Mouse (Mus musculus) midbrain, embryonic 13.5 days (tissue): Measurements from ENCODE around the gene Vwce. TPM values are rescaled to one million over a fixed set of nuclear protein-coding genes. Genes with fewer than 3 reads are reported as not detected.

Source experiments
- ATAC-seq: fragments of 200-750 bp; cut with Nextera tagmentation; 2 replicates; pipeline ENCODE4 v1.8.0; 2017; ENCODE audit warnings: mild to moderate bottlenecking, moderate TSS enrichment, moderate library complexity
- H3K27ac ChIP-seq: fragments of 300-500 bp; sonication (generic); 2 replicates; pipeline ENCODE4 v1.5.1; 2015; ENCODE audit warnings: inconsistent platforms, mild to moderate bottlenecking, moderate library complexity
- H3K27me3 ChIP-seq: fragments of 300-500 bp; sonication (generic); 2 replicates; pipeline ENCODE4 v1.6.1; 2015; ENCODE audit warnings: mild to moderate bottlenecking, inconsistent platforms
- H3K36me3 ChIP-seq: fragments of 300-500 bp; sonication (generic); 2 replicates; pipeline ENCODE4 v1.6.1; 2015; ENCODE audit warnings: mild to moderate bottlenecking, inconsistent platforms
- H3K4me1 ChIP-seq: fragments of 300-500 bp; sonication (generic); replicated peaks from 2 replicates; pipeline ENCODE4 v1.6.1; 2015; ENCODE audit warnings: inconsistent platforms
- H3K4me2 ChIP-seq: fragments of 300-500 bp; sonication (generic); replicated peaks from 2 replicates; pipeline ENCODE4 v1.6.1; 2015; ENCODE audit warnings: moderate library complexity, mild to moderate bottlenecking, inconsistent platforms
- H3K4me3 ChIP-seq: fragments of 300-500 bp; sonication (generic); replicated peaks from 2 replicates; pipeline ENCODE4 v1.5.1; 2015; ENCODE audit warnings: mild to moderate bottlenecking, inconsistent platforms
- H3K9ac ChIP-seq: fragments of 300-500 bp; sonication (generic); replicated peaks from 2 replicates; pipeline ENCODE4 v1.6.1; 2015; ENCODE audit warnings: mild to moderate bottlenecking, inconsistent platforms
- H3K9me3 ChIP-seq: fragments of 300-500 bp; sonication (generic); 2 replicates; pipeline ENCODE4 v1.6.1; 2016; ENCODE audit warnings: mild to moderate bottlenecking, inconsistent platforms
- WGBS: fragments of 180-500 bp; shearing (Covaris S2); methylation state at CpG from one replicate; pipeline ENCODE4 v1.1.7; 2015; 5-methylcytosine and 5-hydroxymethylcytosine counted together
- polyA plus RNA-seq: library from polyadenylated mRNA; unstranded; fragments of >200 nt; fragmentation: Nextera tagmentation; extraction: Ambion mirVana; gene quantifications from 2 replicates; pipeline ENCODE4 v1.2.1, GENCODE M21; 2015

The Vwce gene
- polyA plus RNA-seq, 1 experiment from 2014 or later: 0.61 TPM

- no peaks in the 10 kb centered on the region for H3K9me3 ChIP-seq
- no peak for ATAC-seq
- H3K4me2 ChIP-seq: no peak overlapping the region
- no peak overlapping the region for H3K27ac ChIP-seq
- no peaks in the 10 kb centered on the region for H3K4me1 ChIP-seq
- whole genome bisulfite sequencing: 88% methylated on average over 5 of the region's 5 CpGs
- H3K9ac ChIP-seq: no peak overlapping the region
- no peaks in the 10 kb centered on the region for H3K27me3 ChIP-seq
- no peak overlapping the region for H3K4me3 ChIP-seq
- no peaks in the 10 kb centered on the region for H3K36me3 ChIP-seq
Observed at GRCm38 (mm10) chr19:10657742-10658141, 23.7 kb downstream of the Vwce start.

GRCm38 (mm10) chr19:10658406-10658805 is 24.4 kb downstream of the Vwce start:
- Histone ChIP-seq H3K27ac (no peak overlapping the region), H3K4me1 (no peaks in the 10 kb centered on the region), H3K4me3 (no peak overlapping the region), H3K9me3 (no peaks in the 10 kb centered on the region), H3K9ac (no peak overlapping the region), H3K4me2 (no peak overlapping the region), H3K27me3 (no peaks in the 10 kb centered on the region), H3K36me3 (no peaks in the 10 kb centered on the region)
- WGBS: 82% methylated on average over 2 of the region's 2 CpGs
- ATAC-seq: no peak

- ATAC-seq: no peak
Observed at GRCm38 (mm10) chr19:10661373-10661772, 27.4 kb downstream of the Vwce start.

GRCm38 (mm10) chr19:10661919-10662318 is 27.9 kb downstream of the Vwce start:
- Histone ChIP-seq H3K4me1 (no peaks in the 10 kb centered on the region), H3K4me2 (no peak overlapping the region), H3K4me3 (no peak overlapping the region), H3K9ac (no peak overlapping the region), H3K27ac (no peak overlapping the region), H3K27me3 (no peaks in the 10 kb centered on the region), H3K36me3 (no peaks in the 10 kb centered on the region), H3K9me3 (no peaks in the 10 kb centered on the region)
- 98% methylated on average over 2 of the region's 2 CpGs for WGBS
- no peak for ATAC-seq

More at GRCm38 (mm10) chr19:10661373-10661772, 27.4 kb downstream of the Vwce start:
- Histone ChIP-seq H3K4me2 (no peak overlapping the region), H3K27me3 (no peaks in the 10 kb centered on the region), H3K4me1 (no peaks in the 10 kb centered on the region), H3K9me3 (no peaks in the 10 kb centered on the region), H3K9ac (no peak overlapping the region), H3K36me3 (no peaks in the 10 kb centered on the region), H3K4me3 (no peak overlapping the region), H3K27ac (no peak overlapping the region)
- 71% methylated on average over 5 of the region's 5 CpGs for WGBS

- H3K4me2 ChIP-seq: no peak overlapping the region
- no peaks in the 10 kb centered on the region for H3K4me1 ChIP-seq
- no peaks in the 10 kb centered on the region for H3K27me3 ChIP-seq
- ATAC-seq: no peak
- no peak overlapping the region for H3K27ac ChIP-seq
- H3K36me3 ChIP-seq: no peaks in the 10 kb centered on the region
- no peak overlapping the region for H3K4me3 ChIP-seq
- H3K9me3 ChIP-seq: no peaks in the 10 kb centered on the region
- 89% methylated on average over 3 of the region's 3 CpGs for WGBS
- H3K9ac ChIP-seq: no peak overlapping the region
Observed at GRCm38 (mm10) chr19:10662665-10663064, 28.7 kb downstream of the Vwce start.

- no peaks in the 10 kb centered on the region for H3K4me1 ChIP-seq
- 67% methylated on average over 3 of the region's 3 CpGs for WGBS
- H3K9ac ChIP-seq: no peak overlapping the region
- no peak overlapping the region for H3K4me2 ChIP-seq
- no peaks in the 10 kb centered on the region for H3K9me3 ChIP-seq
- H3K4me3 ChIP-seq: no peak overlapping the region
- no peak overlapping the region for H3K27ac ChIP-seq
- no peaks in the 10 kb centered on the region for H3K36me3 ChIP-seq
- no peak for ATAC-seq
- no peaks in the 10 kb centered on the region for H3K27me3 ChIP-seq
Observed at GRCm38 (mm10) chr19:10665093-10665492, 31.1 kb downstream of the Vwce start.

- no peaks in the 10 kb centered on the region for H3K9me3 ChIP-seq
- peak; percentile 80; the same call in 1 of the 2 replicates for ATAC-seq
- H3K27me3 ChIP-seq: no peaks in the 10 kb centered on the region
- no peak overlapping the region for H3K4me2 ChIP-seq
- no peak overlapping the region for H3K27ac ChIP-seq
- 15% methylated on average over 2 of the region's 2 CpGs for WGBS
- no peaks in the 10 kb centered on the region for H3K36me3 ChIP-seq
- no peaks in the 10 kb centered on the region for H3K4me1 ChIP-seq
- H3K9ac ChIP-seq: no peak overlapping the region
- H3K4me3 ChIP-seq: no peak overlapping the region
Observed at GRCm38 (mm10) chr19:10665499-10665898, 31.5 kb downstream of the Vwce start.

- no peaks in the 10 kb centered on the region for H3K36me3 ChIP-seq
- WGBS: 86% methylated on average over 4 of the region's 4 CpGs
- H3K9ac ChIP-seq: no peak overlapping the region
- no peak for ATAC-seq
- no peak overlapping the region for H3K4me3 ChIP-seq
- H3K27ac ChIP-seq: no peak overlapping the region
- H3K9me3 ChIP-seq: no peaks in the 10 kb centered on the region
- no peak overlapping the region for H3K4me2 ChIP-seq
- H3K27me3 ChIP-seq: no peaks in the 10 kb centered on the region
- no peaks in the 10 kb centered on the region for H3K4me1 ChIP-seq
Observed at GRCm38 (mm10) chr19:10671319-10671718, 37.3 kb downstream of the Vwce start.

GRCm38 (mm10) chr19:10671854-10672417 is 37.9 kb downstream of the Vwce start:
- no peak for ATAC-seq
- H3K4me1 ChIP-seq: no peaks in the 10 kb centered on the region
- H3K9ac ChIP-seq: no peak overlapping the region
- no peak overlapping the region for H3K27ac ChIP-seq
- no peaks in the 10 kb centered on the region for H3K27me3 ChIP-seq
- H3K4me3 ChIP-seq: no peak overlapping the region
- no peaks in the 10 kb centered on the region for H3K36me3 ChIP-seq
- no peaks in the 10 kb centered on the region for H3K9me3 ChIP-seq
- H3K4me2 ChIP-seq: no peak overlapping the region
- 78% methylated on average over 9 of the region's 9 CpGs for WGBS

- Histone ChIP-seq H3K4me1 (no peaks in the 10 kb centered on the region), H3K9me3 (no peaks in the 10 kb centered on the region), H3K36me3 (no peaks in the 10 kb centered on the region), H3K27ac (no peak overlapping the region), H3K27me3 (no peaks in the 10 kb centered on the region), H3K9ac (0 out of 2 replicates have a peak overlapping the region, but pooled peaks have one; percentile 11), H3K4me2 (no peak overlapping the region), H3K4me3 (no peak overlapping the region)
- 33% methylated on average over 1 of the region's 1 CpGs for WGBS
- no peak for ATAC-seq
Observed at GRCm38 (mm10) chr19:10673275-10673674, 39.3 kb downstream of the Vwce start.

GRCm38 (mm10) chr19:10676656-10677055 is 42.6 kb downstream of the Vwce start:
- Histone ChIP-seq H3K27me3 (no peaks in the 10 kb centered on the region), H3K36me3 (no peaks in the 10 kb centered on the region), H3K27ac (no peak overlapping the region), H3K9ac (no peak overlapping the region), H3K4me1 (no peaks in the 10 kb centered on the region), H3K4me3 (no peak overlapping the region), H3K9me3 (no peaks in the 10 kb centered on the region), H3K4me2 (no peak overlapping the region)
- 84% methylated on average over 16 of the region's 16 CpGs for WGBS
- ATAC-seq: no peak

GRCm38 (mm10) chr19:10677915-10678771 is 44.1 kb downstream of the Vwce start, which contains the start of gene Pga5:
Gene Pga5 (minus strand): TSS chr19:10678071.
- ATAC-seq: peak; percentile 73
- no peak within 1 kb of the TSS for H3K4me2 ChIP-seq
- no peaks in the 10 kb centered on the region for H3K27me3 ChIP-seq
- H3K9ac ChIP-seq: no peak within 1 kb of the TSS
- no peaks in the 10 kb centered on the region for H3K4me1 ChIP-seq
- H3K27ac ChIP-seq: no peak within 1 kb of the TSS
- H3K36me3 ChIP-seq: no peaks in the 10 kb centered on the region
- H3K9me3 ChIP-seq: no peaks in the 10 kb centered on the region
- H3K4me3 ChIP-seq: no peak within 1 kb of the TSS
- WGBS: 47% methylated on average over 6 of the region's 6 CpGs
